Mouse (Mus musculus) effector memory CD4-positive, alpha-beta T cell, adult 5 months (primary cell): ENCODE data around the gene Gm12789. TPM values are rescaled to one million over a fixed set of nuclear protein-coding genes. Genes with fewer than 3 reads are reported as not detected.

ENCODE experiments used
- polyA plus RNA-seq: library from polyadenylated mRNA; unstranded; fragments of 100-300 nt; shearing (Covaris generic); gene quantifications from one replicate; pipeline ENCODE4 v1.2.1, GENCODE M21; 2017

Gm12789 gene
- polyA plus RNA-seq, result not detected

GRCm38 (mm10) chr4:101986326-101986725 lies at the start of gene Gm12789:
TSS of gene Gm12789 (plus strand) at chr4:101986626.

DNA sequence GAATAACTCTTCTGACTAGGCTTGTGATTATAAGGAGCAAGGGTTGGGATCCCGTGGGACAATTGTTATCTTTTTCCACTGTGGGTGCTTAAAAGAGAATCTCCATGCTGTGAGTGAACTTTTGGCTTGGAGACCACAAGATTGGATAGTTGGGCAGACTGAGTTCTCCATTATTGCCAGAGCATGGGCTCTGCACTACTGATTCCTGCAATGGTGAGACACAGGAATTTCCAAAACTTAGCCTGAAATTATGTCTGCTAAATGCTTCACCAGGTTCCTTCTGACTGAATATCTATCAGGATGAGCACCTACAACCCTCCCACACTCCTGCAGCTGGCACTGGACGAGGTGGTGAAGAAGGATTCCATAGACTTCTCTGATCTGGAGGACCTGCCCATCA lies 46.3 kb upstream of the Gm12789 start, which contains the start of gene Gm12794:
Gene Gm12794, plus strand, starts transcription at position 301 of the 400 bp plus-strand sequence.

DNA sequence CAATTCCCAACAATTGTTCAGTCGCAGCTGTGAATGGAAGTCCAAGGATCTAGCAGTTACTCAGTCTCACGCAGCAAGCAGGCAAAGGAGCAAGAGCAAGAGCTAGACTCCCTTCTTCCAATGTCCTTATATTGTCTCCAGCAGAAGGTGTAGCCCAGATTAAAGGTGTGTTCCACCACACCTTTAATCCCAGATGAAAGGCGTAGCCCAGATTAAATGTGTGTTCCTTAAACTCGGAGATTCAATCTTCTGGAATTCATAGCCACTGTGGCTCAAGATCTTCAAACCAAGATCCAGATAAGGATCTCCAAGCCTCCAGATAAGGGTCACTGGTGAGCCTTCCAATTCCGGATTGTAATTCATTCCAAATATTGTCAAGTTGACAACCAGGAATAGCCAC lies 5.5 kb upstream of the Gm12789 start, which contains the start of gene Gm12790:
Gene Gm12790, minus strand, starts transcription at position 101 of the 400 bp plus-strand sequence.

Other genes starting within 250 kb of the Gm12789 start
- not detected for gene B020004J07Rik, start 142.6 kb upstream of the Gm12789 start, polyA plus RNA-seq
- not detected for gene C130073F10Rik, start 92.8 kb upstream of the Gm12789 start, polyA plus RNA-seq
- gene Gm12800, start 77.5 kb upstream of the Gm12789 start, polyA plus RNA-seq, result not detected
- gene Gm12794, start 46.2 kb upstream of the Gm12789 start, polyA plus RNA-seq, result not detected
- not detected for gene Gm12790, start 5.6 kb upstream of the Gm12789 start, polyA plus RNA-seq
- gene Pde4b, start 100.9 kb downstream of the Gm12789 start, polyA plus RNA-seq, result 154 TPM